Mouse (Mus musculus): ENCODE results near the gene Sec24d. TPM values are rescaled to one million over a fixed set of nuclear protein-coding genes. Genes with fewer than 3 reads are reported as not detected.

Sec24d gene
- total RNA-seq, 2 experiments from 2014 or later = 86.7 to 183 TPM

DNA sequence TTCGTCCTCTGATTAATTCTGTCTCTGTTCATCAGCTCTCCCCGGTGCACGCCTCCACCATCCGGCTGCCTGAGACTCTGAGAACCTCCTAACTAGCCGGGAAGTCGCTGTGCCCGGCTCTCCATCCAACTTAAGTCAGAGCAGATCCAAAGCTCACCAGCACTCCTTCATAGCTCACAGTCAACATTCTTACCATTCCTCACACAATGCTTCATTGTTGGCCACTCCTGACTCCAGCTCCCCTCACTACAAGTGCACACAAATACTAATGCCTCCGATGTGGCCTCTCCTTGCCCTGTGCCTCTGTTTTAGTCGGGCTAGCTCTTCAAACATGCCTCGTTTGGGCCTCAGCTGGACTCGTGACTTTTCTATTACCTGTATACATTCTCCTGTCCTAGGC lies 29.4 kb downstream of the Sec24d start:
- no peak for DNase-seq

DNA sequence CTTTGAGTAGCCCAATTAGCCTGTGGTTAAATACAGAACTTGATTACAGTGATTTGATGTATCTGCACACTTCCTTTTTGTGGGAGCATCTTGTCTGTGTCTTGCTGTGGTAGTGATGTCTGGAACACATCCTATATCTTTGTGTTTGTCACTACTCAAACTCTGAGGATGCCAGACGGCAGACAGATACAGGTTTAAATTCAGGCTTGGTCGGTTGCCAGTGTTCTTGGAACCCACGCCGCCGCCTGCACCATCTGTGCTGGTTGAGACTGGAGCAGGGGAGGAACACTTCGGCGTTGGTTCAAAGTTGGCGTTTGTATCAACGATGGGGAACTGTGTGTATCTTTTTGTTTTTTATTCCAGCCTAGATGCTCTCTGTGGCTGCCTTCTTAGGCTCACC lies 31.0 kb downstream of the Sec24d start:
- no peak for DNase-seq

DNA sequence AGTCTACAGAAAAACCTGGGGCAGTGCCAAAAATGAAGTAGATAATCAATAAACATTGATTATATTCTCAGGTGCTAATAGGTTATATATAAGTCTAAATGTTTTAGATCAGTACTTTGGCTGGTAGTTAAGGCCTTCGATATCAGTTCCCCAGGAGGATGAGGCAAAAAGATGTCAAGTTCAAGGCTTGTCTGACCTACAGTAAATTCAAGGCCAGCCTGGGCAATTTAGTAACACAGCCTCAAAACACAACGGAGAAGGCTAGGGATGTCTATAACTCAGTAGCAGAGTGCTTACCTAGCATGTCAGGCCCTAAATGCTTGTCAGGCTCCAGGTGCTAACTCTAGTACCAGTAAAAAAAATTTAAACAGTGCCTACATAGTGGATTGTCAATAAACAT lies 34.3 kb downstream of the Sec24d start:
- peak in 1 of 2 experiments; percentile 21 for DNase-seq

DNA sequence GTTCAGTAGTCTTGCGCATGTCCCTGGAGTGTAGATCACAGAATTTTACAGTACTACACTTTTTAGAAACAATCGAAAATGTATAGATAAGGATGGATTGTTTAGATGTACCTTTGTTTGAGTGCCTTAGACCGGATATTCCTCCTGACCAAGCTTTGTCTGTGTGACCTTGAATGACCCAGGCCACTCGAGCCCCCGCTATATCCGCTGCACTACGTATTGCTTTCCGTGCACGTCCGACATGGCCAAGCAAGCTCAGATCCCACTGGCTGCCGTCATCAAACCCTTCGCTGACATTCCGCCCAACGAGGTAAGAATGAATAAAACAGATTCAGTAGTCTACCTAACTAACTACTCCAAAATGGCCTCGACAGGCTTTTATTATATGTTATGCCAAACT lies 38.4 kb downstream of the Sec24d start:
- DNase-seq = no peak

DNA sequence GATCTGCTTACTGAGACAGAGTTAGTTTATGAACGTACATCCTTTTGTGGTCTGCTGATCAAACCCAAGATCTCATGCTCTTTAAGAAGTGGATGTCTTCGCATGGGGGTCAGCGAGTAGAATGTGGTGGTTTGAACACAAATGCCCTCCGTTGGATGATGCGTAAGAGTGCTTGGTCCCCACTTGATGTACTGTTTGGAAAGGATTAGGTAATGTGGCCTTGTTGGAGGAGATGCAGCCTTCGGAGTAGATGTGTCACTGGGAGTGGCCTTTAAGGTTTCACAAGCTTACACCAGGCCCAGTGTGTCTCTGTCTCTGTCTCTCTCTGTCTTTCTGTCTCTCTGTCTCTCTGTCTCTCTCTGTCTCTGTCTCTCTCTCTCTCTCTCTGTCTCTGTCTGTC lies 40.2 kb downstream of the Sec24d start:
- DNase-seq = peak; percentile 37 to 45

DNA sequence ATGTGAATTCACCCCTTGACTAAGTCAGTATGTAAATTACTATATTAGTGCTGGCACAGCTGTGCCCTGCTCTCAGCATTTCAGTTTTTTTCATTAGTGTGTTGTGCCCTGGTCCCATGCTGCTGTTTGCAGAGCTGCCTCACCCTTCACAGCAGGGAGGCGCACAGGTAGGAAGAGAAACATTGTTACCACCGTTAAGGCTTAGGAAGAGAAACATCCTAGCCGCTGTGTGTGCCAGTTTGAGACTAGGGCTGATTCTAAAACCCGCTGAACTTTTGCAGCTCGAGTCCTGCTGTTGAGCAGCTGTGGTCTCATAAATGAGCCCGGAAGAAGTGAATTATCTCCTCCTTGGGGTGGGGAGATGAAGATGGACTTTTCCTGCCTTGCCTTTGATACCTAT lies 41.9 kb downstream of the Sec24d start:
- no peak for DNase-seq

DNA sequence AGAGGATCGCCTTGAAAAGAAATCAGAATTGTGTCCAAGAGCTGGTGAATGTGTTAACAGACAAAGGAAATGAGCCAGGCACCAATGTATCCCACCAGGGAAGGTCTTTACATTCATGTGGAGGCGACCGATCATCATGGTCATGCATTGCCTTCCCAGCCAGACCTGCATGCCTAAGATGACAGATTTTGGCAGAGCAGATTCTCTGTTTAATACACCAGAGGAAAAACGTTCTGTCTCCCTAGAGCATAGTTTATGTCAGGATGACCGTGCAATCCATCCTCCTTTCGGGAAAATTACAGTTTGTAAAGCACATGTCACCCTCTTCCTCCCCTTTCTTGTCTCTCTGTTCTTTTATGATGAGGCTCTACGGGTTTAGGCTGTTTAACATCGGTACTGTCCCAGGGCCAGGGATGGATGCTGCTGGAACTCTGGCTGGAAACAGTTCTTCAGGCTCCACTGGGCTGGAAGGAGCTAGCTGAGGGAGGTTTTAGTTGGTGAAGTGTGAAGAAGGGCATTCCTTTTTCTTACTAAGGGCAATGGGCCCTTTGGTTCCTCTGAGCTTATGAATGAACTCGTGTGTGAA lies 45.3 kb downstream of the Sec24d start:
- DNase-seq = no peak

DNA sequence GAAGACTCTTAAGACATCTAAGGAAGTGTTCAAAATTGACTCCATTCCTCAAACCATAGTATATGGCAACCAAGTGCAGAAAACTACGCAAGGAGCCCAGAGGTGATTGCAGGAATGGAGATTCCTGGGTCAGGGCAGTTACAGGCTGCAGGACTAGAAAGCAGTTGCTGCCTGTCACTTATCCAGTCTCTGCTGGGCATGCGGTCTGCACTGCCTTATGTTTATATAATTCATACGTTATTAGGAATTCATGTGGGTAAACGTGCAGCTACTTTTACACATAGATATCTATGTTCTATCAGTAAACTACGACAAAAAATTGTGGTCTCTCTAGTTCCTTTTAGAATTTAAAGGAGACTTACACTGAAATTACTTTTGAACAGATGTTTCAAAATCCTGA lies 46.2 kb downstream of the Sec24d start:
- DNase-seq = no peak

DNA sequence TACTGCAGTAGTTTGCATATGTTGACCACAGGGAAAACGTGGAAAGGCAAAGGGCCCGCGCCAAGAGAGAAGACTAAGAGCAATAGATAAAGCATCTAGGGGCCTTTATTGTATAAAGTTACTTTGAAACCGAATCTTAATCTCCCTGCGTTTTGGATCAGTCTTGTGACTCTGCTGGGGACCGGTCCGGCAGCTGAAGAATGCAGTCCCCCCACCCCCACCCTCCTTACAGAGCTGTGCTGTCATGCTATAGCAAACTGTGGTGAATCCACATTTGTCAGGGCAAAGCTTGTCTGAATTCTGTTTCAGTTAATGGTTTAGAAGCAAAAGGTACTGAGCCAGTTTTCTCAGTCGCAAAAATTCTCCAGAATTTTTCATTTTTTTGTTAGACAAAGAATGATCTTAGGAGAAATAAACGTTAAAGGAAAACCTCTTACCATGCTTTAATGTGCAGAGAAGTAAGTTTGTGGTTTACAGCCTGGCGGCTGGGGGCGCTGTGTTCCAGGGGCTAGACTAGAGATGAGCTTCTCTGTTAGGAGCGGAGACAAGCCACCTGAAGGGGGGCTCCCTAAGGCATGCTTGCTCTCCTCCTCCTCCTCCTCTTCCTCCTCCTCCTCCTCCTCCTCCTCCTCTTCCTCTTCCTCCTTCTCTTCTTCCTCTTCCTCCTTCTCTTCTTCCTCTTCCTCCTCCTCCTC lies 46.8 kb downstream of the Sec24d start:
- no peak for DNase-seq

DNA sequence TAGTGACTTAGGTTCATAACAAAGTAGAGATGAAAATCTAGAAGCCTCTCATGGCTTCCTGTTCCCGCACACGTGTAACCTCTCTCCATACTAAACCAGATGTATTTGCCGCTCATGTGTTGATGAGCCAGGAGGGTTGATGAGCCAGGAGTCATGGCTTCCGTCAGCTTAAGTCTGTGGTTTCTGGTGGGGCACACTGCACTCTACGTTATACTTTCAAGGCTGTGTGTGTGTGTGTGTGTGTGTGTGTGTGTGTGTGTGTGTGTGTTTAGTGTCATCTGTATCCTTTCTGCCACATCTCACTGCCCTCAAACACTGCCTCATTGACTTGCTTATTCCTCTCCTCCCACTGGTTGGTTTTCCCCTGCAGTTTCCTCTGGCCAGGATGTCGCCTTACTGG lies 48.8 kb downstream of the Sec24d start:
- no peak for DNase-seq

DNA sequence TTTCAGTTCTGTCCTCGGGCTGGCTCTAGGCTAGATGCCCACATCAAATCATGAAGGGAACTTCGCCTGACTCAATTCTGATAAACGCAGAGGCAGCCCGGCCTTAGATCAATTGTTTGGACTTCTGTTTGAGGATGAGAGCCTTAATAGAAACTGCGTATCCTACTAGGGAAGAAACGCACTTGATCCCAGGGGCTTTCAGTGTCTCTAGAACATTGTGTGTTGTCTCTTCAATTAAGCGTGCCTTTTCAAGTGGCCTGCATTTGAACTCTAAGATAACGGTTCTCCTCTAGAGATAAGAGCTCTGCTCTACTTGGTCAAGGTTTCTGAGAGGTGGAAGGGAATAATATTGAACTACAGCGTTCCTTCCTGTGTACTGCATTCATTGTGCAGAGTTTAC lies 49.8 kb downstream of the Sec24d start:
- no peak for DNase-seq

DNA sequence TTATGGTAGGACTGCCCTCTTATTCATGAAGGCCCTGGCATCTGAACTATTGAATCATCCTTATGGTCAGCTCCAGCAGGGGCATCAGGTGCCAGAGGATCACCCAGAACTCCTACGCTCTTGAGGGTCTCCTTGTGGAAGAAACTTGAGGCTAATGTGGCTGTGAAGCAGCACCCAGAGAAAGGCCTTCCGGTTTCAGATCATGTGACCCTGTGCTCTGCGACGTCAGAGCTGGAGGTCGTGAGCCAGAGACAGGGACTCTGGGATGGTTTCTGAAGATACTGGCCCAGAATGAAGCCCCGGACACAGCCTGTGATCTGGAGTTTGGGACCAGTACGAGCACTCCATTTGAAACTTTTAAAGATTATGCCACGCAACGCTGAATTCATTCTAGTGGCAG lies 53.1 kb downstream of the Sec24d start:
- DNase-seq = no peak

DNA sequence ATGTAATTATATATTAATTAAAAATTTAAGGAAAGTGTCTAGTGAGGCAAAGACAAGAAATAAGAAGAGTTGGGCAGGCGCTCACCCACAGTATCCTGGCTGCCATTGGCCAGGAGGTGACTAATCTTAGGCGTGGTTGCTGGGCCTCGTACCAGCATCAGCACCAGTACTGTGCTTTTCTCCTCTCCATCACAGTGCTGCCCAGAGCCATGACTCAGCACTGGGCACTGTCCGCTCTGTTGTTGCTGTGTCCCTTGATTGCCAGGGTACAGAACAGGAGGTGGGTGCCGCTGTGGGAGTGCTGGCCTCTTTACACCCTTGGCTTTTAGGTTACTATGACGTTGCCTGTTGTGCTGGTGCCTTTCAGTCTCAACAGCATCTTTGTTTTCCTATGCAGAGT lies 54.4 kb downstream of the Sec24d start:
- peak; percentile 45 to 57 for DNase-seq

DNA sequence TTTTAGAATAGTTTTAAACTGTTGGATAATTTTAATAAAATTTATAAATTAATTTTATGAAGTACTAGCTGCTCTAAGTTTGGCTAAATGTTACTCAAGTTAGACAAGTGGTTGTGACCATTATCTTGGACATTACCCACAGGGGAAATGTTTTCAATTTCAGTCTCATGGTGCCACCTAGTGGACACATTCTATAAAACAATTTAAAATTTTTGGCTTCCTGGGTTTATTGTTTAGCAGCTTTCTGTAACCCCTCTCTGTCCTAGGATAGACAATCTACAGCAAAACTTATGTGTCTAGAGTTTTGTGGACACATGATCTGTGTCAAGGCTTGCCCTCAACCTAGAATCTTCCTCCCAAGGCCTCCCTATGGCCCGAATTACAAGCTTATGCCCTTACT lies 54.9 kb downstream of the Sec24d start:
- no peak for DNase-seq

DNA sequence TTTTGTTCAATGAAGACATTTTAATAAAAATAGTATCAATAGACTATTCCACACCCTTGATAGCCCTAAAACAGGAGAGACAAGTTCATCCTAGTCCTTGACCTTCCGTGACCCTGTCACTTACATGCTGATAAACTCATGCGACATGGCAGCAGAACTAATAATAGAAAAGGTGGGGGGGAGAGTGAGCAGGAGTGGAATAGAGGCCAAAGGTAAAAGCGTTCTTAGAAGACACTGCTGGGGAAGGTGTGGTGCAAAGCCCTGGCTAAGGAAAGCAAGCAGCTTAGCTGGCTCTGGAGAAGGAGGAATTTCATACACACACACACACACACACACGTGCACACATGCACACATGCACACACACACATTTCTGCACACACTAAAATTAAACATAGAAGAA lies 57.1 kb downstream of the Sec24d start:
- no peak for DNase-seq

DNA sequence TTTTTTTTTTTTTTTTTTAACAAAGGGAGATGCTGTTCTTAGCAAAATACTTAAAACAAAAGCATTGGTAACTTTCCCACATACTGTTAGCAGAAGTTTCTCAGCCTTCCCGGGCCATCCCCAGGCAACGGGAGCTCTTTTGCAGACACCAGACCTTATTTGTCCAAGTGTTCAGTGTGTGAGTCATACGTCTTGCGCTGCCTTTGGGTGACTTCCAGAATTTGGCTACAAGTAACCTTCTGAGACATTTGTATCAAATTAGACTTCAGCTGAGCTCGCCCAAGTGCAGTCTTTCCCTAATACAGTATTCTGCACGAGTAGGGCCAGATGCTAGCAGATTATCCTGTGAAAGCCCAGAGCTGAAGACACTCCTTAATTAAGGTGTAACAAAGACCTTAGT lies 62.0 kb downstream of the Sec24d start:
- peak; percentile 70 to 77 for DNase-seq

DNA sequence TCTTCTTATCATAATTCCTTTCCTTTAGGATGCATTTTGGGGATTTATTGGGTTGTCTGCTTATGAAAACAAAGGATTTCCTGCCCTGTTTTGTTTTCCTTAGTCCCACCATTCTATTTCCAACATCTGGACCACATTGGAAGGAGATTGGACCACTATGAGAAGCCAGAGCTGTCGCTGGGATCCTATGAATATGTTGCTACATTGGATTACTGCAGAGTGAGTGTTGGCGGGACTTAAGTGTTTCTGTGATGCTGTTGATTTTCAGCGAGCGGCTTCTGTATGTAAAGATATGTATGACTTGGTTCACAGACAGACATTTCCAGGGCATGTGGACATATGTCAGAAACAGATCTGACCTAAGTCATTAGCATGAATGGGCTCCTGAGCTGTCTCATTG lies 63.0 kb downstream of the Sec24d start:
- no peak for DNase-seq

DNA sequence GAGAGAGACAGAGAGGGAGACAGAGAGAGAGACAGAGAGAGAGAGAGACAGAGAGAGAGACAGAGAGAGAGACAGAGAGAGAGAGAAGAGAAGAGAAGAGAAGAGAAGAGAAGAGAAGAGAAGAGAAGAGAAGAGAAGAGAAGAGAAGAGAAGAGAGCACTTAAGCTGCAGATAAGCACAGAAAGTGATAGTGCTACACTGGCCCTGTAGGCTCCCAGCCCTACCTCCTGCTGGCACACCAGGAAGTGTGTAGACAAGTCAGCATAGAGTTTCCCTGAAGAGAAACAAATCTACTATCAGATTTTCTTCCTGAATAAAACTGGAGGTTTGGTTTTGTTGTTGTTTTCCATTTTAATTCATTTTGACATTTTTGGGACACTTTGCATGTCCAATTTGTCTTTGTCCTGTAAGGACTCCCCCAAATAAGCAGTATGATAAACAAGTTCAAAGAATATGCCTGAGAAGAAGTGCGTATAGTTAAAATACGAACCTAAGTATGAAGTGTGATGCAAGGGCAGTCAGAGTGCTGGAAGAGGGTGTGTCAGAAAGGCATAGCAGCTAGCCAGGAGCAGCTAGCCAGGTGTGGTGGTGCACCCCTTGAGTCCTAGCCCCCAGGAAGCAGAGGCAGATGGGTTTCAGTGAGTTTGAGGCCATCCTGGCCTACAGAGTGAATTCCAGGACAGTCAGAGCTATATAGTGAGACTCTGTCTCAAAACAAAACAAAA lies 65.2 kb downstream of the Sec24d start:
- no peak for DNase-seq

DNA sequence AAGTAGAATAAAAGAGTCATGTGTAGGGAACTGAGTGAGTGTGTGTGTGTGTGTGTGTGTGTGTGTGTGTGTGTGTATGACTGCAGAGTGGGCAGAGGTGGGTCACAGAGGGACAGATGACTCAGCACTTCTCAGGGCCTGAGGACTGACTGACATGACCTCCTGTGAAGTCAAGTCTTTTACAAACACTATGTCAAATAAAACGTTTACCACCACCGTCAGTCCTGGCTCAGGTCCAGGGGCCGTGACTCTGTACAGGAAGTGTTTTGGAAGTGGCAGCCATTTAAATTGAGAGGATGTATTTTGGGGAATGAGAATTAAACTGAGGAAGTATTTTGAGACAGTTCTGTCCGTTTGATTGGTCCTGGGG lies 65.8 kb downstream of the Sec24d start:
- peak; percentile 34 to 39 for DNase-seq

DNA sequence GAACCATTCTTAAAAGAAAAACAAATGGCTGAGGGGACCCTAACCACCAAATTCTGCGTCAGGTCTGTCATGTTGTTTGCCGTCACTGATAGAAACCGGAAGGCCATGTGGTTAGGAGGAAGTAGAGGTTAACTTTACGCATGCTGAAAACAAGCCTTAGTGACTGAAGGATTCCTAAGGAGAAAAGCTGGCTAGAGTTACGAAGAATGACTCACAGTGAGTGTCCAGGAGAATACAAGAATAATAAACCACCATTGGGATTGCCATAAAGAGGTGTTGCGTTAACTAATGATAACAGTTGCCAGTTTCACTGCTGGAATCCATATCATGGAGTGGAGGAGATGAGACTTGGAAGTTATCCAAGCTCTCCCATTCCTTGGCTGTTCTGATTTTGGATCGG lies 67.7 kb downstream of the Sec24d start:
- no peak for DNase-seq

DNA sequence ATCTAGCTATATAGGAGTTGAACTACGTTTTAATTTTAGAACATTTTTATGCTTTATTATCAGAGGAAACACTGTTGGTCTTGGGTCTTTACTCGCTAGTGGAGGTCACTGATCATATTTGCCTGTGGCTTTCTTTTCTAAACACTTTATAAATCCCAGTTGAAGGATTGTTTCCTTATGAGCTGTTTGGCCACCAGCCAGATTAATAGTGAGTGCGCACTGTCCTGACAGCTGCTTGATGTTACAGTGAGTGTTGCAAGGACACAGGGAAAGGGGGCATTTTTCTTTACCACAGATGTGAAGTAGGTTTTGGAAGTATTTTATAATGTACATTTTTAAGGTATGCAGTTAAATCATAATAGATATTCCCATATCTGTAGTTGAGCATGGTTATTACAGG lies 68.2 kb downstream of the Sec24d start:
- peak; percentile 32 to 62 for DNase-seq

DNA sequence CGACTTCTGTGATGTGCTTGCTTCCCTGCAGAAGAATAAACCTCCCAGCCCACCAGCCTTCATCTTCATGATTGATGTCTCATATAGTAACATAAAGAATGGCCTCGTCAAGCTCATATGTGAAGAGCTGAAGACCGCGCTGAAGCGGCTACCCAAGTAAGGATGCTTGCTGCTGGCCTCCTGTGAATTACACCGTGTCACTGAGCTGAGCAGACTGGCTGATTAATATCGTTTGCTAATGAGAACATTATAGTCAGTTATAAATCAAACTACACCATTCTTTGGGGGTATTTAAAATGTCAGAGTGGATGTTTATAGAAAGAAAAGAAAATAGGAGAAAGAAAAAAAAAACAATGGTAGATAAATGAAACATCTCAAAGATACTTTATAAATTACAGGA lies 69.2 kb downstream of the Sec24d start:
- DNase-seq = no peak

DNA sequence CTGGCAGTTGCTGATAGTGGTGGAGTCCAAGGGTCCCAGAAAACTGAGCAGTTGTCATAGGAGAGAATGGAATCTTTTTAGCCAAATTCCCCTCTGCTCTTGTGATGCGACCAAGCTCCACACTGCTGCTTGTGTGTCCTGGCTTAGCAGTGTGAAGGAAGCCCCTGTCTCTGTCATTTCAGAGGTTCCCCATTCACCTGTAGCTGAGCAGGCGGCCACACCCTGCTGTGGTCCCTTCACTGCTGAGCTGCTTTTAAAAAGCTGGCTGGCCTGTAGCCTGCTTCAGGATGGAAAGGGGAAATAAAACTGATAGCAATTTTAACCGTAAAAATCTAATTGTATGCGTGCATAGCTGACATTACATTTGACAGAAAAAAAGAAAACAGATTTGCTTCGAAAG lies 69.7 kb downstream of the Sec24d start:
- no peak for DNase-seq

DNA sequence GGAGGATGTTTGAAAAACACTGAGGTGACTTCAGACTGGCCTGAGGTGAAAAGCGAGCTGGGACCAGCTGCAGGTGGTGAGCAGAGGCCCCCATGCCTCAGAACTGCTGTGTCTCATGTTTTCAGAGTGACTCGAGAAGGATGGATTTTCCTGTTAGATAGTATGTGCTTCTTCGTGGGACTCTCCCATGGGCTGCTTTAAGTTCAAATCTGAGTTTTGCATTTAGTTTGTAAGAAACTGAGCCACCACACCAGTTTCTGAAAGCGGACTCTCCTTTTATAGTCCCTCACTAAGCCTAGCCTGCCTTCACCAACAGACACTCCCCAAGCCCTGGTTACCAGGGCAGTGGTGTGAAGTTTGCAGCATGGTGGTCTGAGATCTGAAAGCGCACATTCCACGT lies 70.6 kb downstream of the Sec24d start:
- no peak for DNase-seq
